Mouse (Mus musculus) heart, adult 2 months (tissue): Measurements from ENCODE around the gene Qk.

Experiments
- CTCF ChIP-seq: fragments of 200-600 bp; IDR thresholded peaks from 2 replicates; pipeline ENCODE4 v1.8.1; 2022; ENCODE audit warnings: antibody characterized with exemption, mild to moderate bottlenecking, moderate library complexity
- EP300 ChIP-seq: fragments of 200-500 bp; IDR thresholded peaks from 2 replicates; pipeline ENCODE4 v1.6.1; 2011; ENCODE audit warnings: low read depth, low read length, control low read depth; ENCODE audit not compliant: insufficient read depth
- POLR2A ChIP-seq: fragments of 200-500 bp; IDR thresholded peaks from 2 replicates; pipeline ENCODE4 v1.6.1; 2011; ENCODE audit warnings: mild to moderate bottlenecking, low read depth, low read length, control low read depth; ENCODE audit not compliant: insufficient read depth

DNA sequence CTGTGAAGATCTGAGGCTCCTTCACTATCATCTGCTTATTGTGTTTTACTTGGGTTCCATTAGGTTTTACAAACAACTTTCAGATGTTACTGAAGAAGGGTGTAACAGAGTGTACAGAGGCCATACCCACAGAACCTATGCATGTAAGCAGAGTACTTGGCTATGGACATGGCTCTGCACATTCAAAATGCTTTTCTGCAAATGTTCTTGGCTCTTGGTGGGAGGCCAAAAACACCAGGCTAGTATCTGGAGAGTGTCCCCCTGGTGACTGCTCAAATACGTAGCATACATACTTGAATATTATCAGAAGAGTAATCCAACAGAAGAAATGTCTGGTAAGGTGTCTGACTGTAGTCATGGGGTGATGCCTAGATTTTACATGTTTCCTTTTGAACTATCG is 121.0 kb downstream of the Qk start:
- TF ChIP-seq CTCF (peak; percentile 24; the same call in 1 of the 2 replicates), POLR2A (no peak), EP300 (no peak)
